Mouse (Mus musculus) embryonic facial prominence, embryonic 10.5 days (tissue): ENCODE results near the gene Card6. TPM values are rescaled to one million over a fixed set of nuclear protein-coding genes. Genes with fewer than 3 reads are reported as not detected.

ENCODE experiments used
- DNase-seq: peaks from one replicate; pipeline ENCODE4 v3.0.0-alpha.2; 2017; ENCODE audit warnings: low spot score
- H3K27ac ChIP-seq: fragments of 300-500 bp; sonication (generic); replicated peaks from 2 replicates; pipeline ENCODE4 v1.5.1; 2016; ENCODE audit warnings: mild to moderate bottlenecking
- H3K27me3 ChIP-seq: fragments of 300-500 bp; sonication (generic); replicated peaks from 2 replicates; pipeline ENCODE4 v1.6.1; 2016; ENCODE audit warnings: low read depth, mild to moderate bottlenecking; ENCODE audit not compliant: poor library complexity, severe bottlenecking
- H3K36me3 ChIP-seq: fragments of 300-500 bp; sonication (generic); replicated peaks from 2 replicates; pipeline ENCODE4 v1.6.1; 2016; ENCODE audit warnings: mild to moderate bottlenecking, moderate library complexity
- H3K4me1 ChIP-seq: fragments of 300-500 bp; sonication (generic); 2 replicates; pipeline ENCODE4 v1.6.1; 2016
- H3K4me3 ChIP-seq: fragments of 300-500 bp; sonication (generic); 2 replicates; pipeline ENCODE4 v1.5.1; 2016; ENCODE audit warnings: mild to moderate bottlenecking, moderate library complexity
- H3K9me3 ChIP-seq: fragments of 300-500 bp; sonication (generic); 2 replicates; pipeline ENCODE4 v1.6.1; 2016; ENCODE audit warnings: mild to moderate bottlenecking
- WGBS: fragments of 180-500 bp; shearing (Covaris S2); methylation state at CpG from one replicate; pipeline ENCODE4 v1.1.7; 2016; 5-methylcytosine and 5-hydroxymethylcytosine counted together
- polyA plus RNA-seq: library from polyadenylated mRNA; unstranded; fragments of >200 nt; fragmentation: Nextera tagmentation; extraction: Ambion mirVana; gene quantifications from 2 replicates; pipeline ENCODE4 v1.2.1, GENCODE M21; 2016

Gene Card6
- polyA plus RNA-seq, 1 experiment from 2014 or later = 0.95 TPM

- WGBS = 93% methylated on average over 4 of the region's 4 CpGs
- Histone ChIP-seq H3K9me3 (no peaks in the 10 kb centered on the region), H3K36me3 (no peaks in the 10 kb centered on the region), H3K27me3 (no peaks in the 10 kb centered on the region), H3K27ac (no peak overlapping the region), H3K4me1 (no peaks in the 10 kb centered on the region), H3K4me3 (no peak overlapping the region)
- no peak for DNase-seq
Measured at GRCm38 (mm10) chr15:5102312-5102711, 6.0 kb downstream of the Card6 start.

DNA sequence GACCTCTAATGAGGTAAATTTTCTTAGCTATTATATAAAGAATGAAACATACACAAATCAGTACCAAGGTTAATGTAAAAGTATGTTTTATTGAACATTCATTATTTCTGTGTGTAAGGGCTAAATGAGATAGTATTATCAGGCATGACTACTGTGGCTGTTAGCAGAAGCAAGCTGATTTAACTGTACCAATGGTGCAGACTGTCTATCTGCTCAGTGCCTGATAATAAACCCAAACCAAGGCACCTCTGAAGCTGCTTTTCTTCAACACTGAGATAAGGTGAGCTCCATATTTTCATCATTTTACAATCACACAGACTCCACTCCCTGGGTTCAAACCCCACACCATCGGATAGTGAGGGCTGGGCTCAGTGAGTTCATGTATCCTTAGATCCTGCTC lies 11.0 kb downstream of the Card6 start:
- Histone ChIP-seq H3K4me1 (no peaks in the 10 kb centered on the region), H3K27me3 (no peaks in the 10 kb centered on the region), H3K4me3 (no peak overlapping the region), H3K27ac (no peak overlapping the region), H3K36me3 (no peaks in the 10 kb centered on the region), H3K9me3 (no peaks in the 10 kb centered on the region)
- no peak for DNase-seq
- 95% methylated on average over 1 of the region's 1 CpGs for WGBS

- no peak overlapping the region for H3K4me3 ChIP-seq
Measured at GRCm38 (mm10) chr15:5095534-5096301, 12.6 kb downstream of the Card6 start.

DNA sequence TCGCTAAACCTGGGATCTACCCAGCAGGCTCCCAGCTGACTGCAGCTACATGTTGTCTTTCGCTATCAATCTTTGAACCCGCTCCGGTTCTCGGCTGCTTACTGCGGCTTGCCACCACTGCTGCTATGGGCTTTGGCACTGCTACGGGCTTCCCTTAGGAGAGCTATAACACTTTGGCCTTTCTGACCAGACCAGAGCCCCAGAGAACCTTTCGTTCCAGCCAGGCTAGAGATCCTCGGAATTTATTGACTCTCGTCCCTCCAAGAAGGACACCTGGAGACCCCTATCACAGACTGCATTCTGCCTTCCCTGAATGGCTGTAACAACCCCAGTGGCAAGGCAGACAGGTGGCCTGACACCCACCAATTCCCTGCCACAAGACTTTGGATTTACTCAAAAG lies 18.2 kb downstream of the Card6 start:
- Histone ChIP-seq H3K9me3 (no peaks in the 10 kb centered on the region), H3K27me3 (no peaks in the 10 kb centered on the region), H3K36me3 (no peaks in the 10 kb centered on the region), H3K4me1 (peaks cover 7% of the 10 kb centered on the region), H3K27ac (no peak overlapping the region), H3K4me3 (no peak overlapping the region)
- DNase-seq = no peak
- WGBS = 95% methylated on average over 10 of the region's 10 CpGs

More at GRCm38 (mm10) chr15:5095534-5096301, 12.6 kb downstream of the Card6 start:
- Histone ChIP-seq H3K9me3 (no peaks in the 10 kb centered on the region), H3K27me3 (no peaks in the 10 kb centered on the region), H3K4me1 (no peaks in the 10 kb centered on the region), H3K36me3 (no peaks in the 10 kb centered on the region), H3K27ac (no peak overlapping the region)
- DNase-seq = no peak
- 88% methylated on average over 11 of the region's 11 CpGs for WGBS

DNA sequence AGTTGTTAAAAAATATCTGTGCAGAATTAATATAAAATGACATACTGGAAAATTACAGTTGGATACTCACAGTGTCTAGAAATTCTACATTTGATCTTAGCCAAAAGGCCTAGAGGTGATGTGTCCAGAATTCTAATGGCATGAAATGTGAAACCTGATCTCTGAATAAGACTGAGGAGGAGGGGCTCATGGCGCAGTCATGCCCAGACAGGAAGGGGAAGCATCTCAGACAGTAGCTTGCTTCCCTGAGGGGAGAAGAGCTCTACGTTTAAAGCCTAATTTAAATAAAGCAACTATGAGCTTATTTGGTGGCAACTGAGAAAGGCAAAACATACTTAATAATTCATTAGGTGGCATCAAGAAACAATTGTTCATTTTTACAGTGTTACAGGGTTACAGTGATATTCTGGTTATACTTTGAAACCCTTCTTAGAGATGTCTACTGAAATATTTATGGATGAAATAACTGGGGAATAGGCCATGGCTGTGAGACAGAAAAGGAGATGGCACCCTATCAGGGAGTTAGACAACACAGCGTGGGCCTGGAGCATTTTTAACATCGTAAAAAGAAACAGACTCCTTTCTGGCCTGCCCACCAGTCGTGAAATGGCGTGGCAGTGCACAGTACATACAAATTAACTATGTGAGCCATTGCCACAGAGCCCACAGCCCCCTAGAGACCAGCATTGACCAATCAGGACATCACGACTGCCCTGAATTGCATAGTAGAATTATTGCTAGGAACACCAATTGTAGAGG lies 19.3 kb downstream of the Card6 start:
- no peak for DNase-seq
- H3K4me1 ChIP-seq = peaks cover 7% of the 10 kb centered on the region
- H3K36me3 ChIP-seq = no peaks in the 10 kb centered on the region
- WGBS = 72% methylated on average over 7 of the region's 7 CpGs
- no peaks in the 10 kb centered on the region for H3K9me3 ChIP-seq
- H3K27me3 ChIP-seq = no peaks in the 10 kb centered on the region
- H3K27ac ChIP-seq = peak overlapping the region; percentile 1; the same call in 1 of the 2 replicates
- H3K4me3 ChIP-seq = no peak overlapping the region

DNA sequence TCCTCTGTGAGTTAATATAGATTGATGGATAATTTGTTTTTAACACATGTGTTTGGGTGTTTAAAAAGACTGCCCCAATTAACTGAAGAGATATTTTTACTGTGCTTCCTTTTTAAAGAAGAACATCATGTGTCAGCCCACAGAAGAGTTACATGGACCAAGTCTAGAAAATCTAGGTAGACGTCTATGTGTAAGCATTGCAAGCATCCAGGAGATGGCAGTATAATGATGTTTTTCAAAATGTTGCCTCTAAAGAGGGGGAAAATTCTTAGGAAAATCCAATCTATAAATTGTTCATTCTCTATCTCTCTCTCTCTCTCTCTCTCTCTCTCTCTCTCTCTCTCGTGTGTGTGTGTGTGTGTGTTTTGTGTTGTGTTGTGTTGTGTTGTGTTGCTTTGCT lies 22.2 kb downstream of the Card6 start:
- Histone ChIP-seq H3K9me3 (no peaks in the 10 kb centered on the region), H3K27me3 (no peaks in the 10 kb centered on the region), H3K36me3 (no peaks in the 10 kb centered on the region), H3K4me1 (peaks cover 7% of the 10 kb centered on the region), H3K27ac (no peak overlapping the region), H3K4me3 (no peak overlapping the region)
- no peak for DNase-seq
- whole genome bisulfite sequencing = 14% methylated on average over 2 of the region's 2 CpGs

- Histone ChIP-seq H3K27ac (no peak overlapping the region), H3K4me3 (no peak overlapping the region), H3K4me1 (no peaks in the 10 kb centered on the region), H3K27me3 (no peaks in the 10 kb centered on the region), H3K36me3 (no peaks in the 10 kb centered on the region), H3K9me3 (no peaks in the 10 kb centered on the region)
- no peak for DNase-seq
- WGBS = 79% methylated on average over 1 of the region's 1 CpGs
Measured at GRCm38 (mm10) chr15:5081235-5081634, 27.1 kb downstream of the Card6 start.

- no peaks in the 10 kb centered on the region for H3K36me3 ChIP-seq
- H3K9me3 ChIP-seq = no peaks in the 10 kb centered on the region
- no peak overlapping the region for H3K4me3 ChIP-seq
- peak; percentile 48 for DNase-seq
- H3K27ac ChIP-seq = no peak overlapping the region
- no peaks in the 10 kb centered on the region for H3K4me1 ChIP-seq
- no peaks in the 10 kb centered on the region for H3K27me3 ChIP-seq
- 60% methylated on average over 15 of the region's 15 CpGs for WGBS
Measured at GRCm38 (mm10) chr15:5068801-5069518, 39.4 kb downstream of the Card6 start.

DNA sequence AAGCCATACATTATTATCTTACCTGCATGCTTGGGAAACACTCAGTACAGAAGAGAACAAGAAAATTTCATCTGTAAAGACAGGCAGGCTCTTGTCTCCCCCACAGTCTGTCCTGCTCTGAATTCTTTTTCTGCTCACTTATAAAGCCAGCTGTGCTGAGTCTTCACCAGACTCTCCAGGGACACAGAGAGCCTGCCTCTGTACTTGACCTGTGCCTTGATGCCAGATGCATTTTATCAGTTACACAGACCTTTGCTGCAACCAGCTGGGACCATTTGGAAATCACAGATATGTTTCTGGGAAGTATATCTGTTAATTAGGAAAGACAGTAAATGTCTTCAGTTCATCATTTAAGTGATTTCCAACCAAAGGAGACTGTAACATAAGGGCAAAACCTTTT lies 44.7 kb downstream of the Card6 start, which contains the start of gene C7:
Gene C7 (minus strand): TSS at position 106 of the 400 bp plus-strand sequence.
- Histone ChIP-seq H3K36me3 (no peaks in the 10 kb centered on the region), H3K27ac (no peak within 1 kb of the TSS), H3K9me3 (no peaks in the 10 kb centered on the region), H3K27me3 (no peaks in the 10 kb centered on the region), H3K4me1 (no peaks in the 10 kb centered on the region), H3K4me3 (no peak within 1 kb of the TSS)
- peak; percentile 13 for DNase-seq

Other genes with a start within 250 kb of the Card6 start
- gene Mroh2b, start 209.8 kb downstream of the Card6 start, polyA plus RNA-seq = not detected in 2 replicates
- 0.08 and 0.09 TPM in 2 replicates for gene C7, start 44.8 kb downstream of the Card6 start, polyA plus RNA-seq
- 494 and 521 TPM in 2 replicates for gene Rpl37, start 8.1 kb upstream of the Card6 start, polyA plus RNA-seq
- 15.2 and 16.0 TPM in 2 replicates for gene Prkaa1, start 35.3 kb upstream of the Card6 start, polyA plus RNA-seq
- gene Ttc33, start 77.0 kb upstream of the Card6 start, polyA plus RNA-seq = 34.9 and 35.7 TPM in 2 replicates
- gene Ptger4, start 135.6 kb upstream of the Card6 start, polyA plus RNA-seq = 1.00 and 1.0 TPM in 2 replicates